Mouse (Mus musculus): ENCODE measurements around the gene Ranbp6. TPM values are rescaled to one million over a fixed set of nuclear protein-coding genes. Genes with fewer than 3 reads are reported as not detected.

Ranbp6 gene
- 0.60 TPM in 1 of 2 replicates, not detected in the other for polyA plus RNA-seq (2012; ENCODE audit: insufficient read depth, low replicate concordance)

GRCm38 (mm10) chr19:29812581-29813460 lies at the start of gene Ranbp6:
Ranbp6 (minus strand) TSS chr19:29812974.
- H3K4me3 ChIP-seq (replicated peaks), result peak within 1 kb of the TSS; percentile 92
- peaks cover 43% of the 10 kb centered on the region for H3K4me1 ChIP-seq
- peaks cover 29% of the 10 kb centered on the region for H3K36me3 ChIP-seq (replicated peaks; ENCODE audit: low read length)
- H3K27me3 ChIP-seq (replicated peaks), result no peaks in the 10 kb centered on the region
- no peaks in the 10 kb centered on the region for H3K9me3 ChIP-seq
- no peak for TF ChIP-seq FLI1 (IDR thresholded peaks at IDR 0.05; ENCODE audit: low read length)
- TF ChIP-seq GATA1 (IDR thresholded peaks at IDR 0.05; ENCODE audit: borderline replicate concordance, low read length), result no peak

- H3K4me1 ChIP-seq, result no peaks in the 10 kb centered on the region
- no peak overlapping the region for H3K4me3 ChIP-seq (replicated peaks)
- H3K36me3 ChIP-seq (replicated peaks; ENCODE audit: low read length), result no peaks in the 10 kb centered on the region
- TF ChIP-seq GATA1 (IDR thresholded peaks at IDR 0.05; ENCODE audit: borderline replicate concordance, low read length), result no peak
- TF ChIP-seq FLI1 (IDR thresholded peaks at IDR 0.05; ENCODE audit: low read length), result no peak
- no peaks in the 10 kb centered on the region for H3K9me3 ChIP-seq
- H3K27me3 ChIP-seq (replicated peaks), result peaks cover 4% of the 10 kb centered on the region
These were observed 48.0 kb upstream of the Ranbp6 start for GRCm38 (mm10) chr19:29860816-29861215.

DNA sequence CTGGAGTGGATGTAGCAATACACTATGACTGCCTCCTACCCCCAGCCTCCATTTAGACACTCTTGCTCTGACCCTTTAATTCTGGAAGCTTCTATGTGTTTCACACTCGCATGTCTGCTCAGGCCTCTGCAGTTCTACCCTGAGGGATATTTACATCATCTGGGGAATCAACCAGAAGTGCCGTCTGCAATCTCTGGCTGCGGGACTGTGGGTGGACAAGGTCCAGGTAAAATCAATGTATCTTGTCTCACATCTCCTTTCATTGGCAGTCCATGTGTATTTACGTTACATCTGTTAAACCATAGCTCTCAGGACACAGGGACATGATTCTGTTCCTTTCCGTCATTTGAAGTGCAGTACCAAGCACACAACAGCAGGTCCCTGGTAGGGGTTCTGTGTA lies 44.5 kb upstream of the Ranbp6 start:
- peaks cover 4% of the 10 kb centered on the region for H3K27me3 ChIP-seq (replicated peaks)
- H3K36me3 ChIP-seq (replicated peaks; ENCODE audit: low read length), result no peaks in the 10 kb centered on the region
- H3K4me1 ChIP-seq, result no peaks in the 10 kb centered on the region
- TF ChIP-seq GATA1 (IDR thresholded peaks at IDR 0.05; ENCODE audit: borderline replicate concordance, low read length), result no peak
- H3K4me3 ChIP-seq (replicated peaks), result no peak overlapping the region
- H3K9me3 ChIP-seq, result no peaks in the 10 kb centered on the region

DNA sequence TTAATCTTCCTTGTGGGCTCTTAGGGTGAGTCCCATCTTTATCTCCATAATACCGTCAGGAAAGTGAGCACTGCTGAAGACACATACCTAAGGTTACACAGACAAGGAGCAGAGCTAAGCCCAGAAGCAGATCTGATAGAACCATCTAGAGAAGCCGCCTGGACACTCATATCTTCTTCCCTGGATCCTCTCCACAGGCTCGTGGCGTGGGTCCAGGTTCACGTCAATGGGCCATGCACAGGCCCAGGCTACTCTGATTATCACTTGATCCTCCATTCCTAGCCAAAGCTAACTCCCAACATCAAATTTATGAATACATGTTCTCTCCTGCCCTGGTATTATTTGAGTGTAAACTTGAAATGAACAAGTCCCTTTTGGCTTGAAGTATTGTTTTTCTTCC lies 40.9 kb upstream of the Ranbp6 start:
- H3K36me3 ChIP-seq (replicated peaks; ENCODE audit: low read length), result no peaks in the 10 kb centered on the region
- TF ChIP-seq GATA1 (IDR thresholded peaks at IDR 0.05; ENCODE audit: borderline replicate concordance, low read length) (no peak), FLI1 (IDR thresholded peaks at IDR 0.05; ENCODE audit: low read length) (no peak)
- no peaks in the 10 kb centered on the region for H3K9me3 ChIP-seq
- no peak overlapping the region for H3K4me3 ChIP-seq (replicated peaks)
- H3K27me3 ChIP-seq (replicated peaks), result peaks cover 6% of the 10 kb centered on the region
- peaks cover 18% of the 10 kb centered on the region for H3K4me1 ChIP-seq

DNA sequence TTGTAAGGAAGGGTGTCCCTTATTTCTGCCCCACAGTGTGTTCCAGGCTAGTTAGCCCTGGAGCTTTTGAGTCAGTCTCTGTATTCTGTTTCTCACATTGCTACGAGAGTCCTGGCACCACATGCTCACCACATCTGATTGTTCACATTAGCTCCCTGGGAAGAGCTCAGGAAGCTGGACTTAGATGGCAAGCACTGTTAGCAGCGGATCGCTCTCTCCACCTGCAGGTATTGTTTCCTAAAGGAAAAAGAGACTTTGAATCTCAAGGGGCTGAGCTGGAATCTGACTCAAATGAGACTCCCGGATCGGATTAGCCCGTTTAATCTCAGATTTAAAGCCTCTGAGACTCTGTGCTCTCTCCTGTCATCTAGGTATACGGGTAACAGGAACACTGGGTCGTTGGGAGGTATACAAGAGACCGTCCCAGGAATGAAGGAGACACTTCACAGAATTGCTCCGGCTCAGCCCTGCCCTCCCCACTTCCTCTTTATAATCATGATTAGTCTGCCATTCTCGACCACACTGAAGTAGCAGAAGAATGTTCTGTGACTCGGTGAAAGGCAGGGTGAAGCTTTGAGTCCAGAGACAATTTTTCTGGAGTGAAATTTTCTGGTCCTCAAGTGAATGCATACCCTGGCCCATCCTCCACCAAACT lies 38.4 kb upstream of the Ranbp6 start:
- peak overlapping the region; percentile 72 for H3K4me3 ChIP-seq (replicated peaks)
- peaks cover 18% of the 10 kb centered on the region for H3K4me1 ChIP-seq
- H3K9me3 ChIP-seq, result no peaks in the 10 kb centered on the region
- peaks cover 3% of the 10 kb centered on the region for H3K27me3 ChIP-seq (replicated peaks)
- TF ChIP-seq FLI1 (IDR thresholded peaks at IDR 0.05; ENCODE audit: low read length), result no peak
- TF ChIP-seq GATA1 (IDR thresholded peaks at IDR 0.05; ENCODE audit: borderline replicate concordance, low read length), result no peak
- H3K36me3 ChIP-seq (replicated peaks; ENCODE audit: low read length), result no peaks in the 10 kb centered on the region

DNA sequence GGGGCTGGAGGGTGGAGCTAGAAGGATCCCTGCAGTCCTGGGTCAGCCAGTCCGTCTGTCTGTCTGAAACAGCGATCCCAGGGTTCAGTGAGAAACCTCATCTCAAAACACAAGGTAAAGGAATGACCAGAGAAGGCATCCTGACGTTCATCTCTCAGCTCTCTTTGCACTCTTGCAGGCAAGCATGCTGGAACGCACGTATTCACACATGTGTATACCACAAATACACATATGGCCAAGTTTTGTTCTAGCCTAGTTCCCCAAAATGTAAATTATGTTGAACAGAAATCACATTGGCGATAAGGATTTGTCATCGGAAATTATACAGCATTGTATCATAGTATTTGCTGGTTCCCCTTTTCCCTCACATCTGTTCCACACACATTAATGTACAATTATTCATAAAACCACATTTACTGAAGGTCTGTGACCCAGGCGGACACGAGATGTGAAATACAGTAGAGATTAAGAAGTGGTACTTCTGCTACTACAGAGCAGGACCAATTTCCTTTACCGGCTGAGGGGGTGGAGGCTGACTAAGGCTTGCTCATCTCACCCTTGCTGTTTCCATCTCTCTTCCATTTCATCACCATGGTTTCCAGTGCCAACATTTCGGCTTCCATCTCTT lies 37.3 kb upstream of the Ranbp6 start:
- TF ChIP-seq GATA1 (IDR thresholded peaks at IDR 0.05; ENCODE audit: borderline replicate concordance, low read length) (no peak), FLI1 (IDR thresholded peaks at IDR 0.05; ENCODE audit: low read length) (no peak)

GRCm38 (mm10) chr19:29844036-29844661 lies 31.4 kb upstream of the Ranbp6 start:
- no peak overlapping the region for H3K4me3 ChIP-seq (replicated peaks)
- TF ChIP-seq GATA1 (IDR thresholded peaks at IDR 0.05; ENCODE audit: borderline replicate concordance, low read length) (no peak), FLI1 (IDR thresholded peaks at IDR 0.05; ENCODE audit: low read length) (no peak)

More for the DNA sequence above, 37.3 kb upstream of the Ranbp6 start:
- no peak overlapping the region for H3K4me3 ChIP-seq (replicated peaks)
- no peaks in the 10 kb centered on the region for H3K36me3 ChIP-seq (replicated peaks; ENCODE audit: low read length)
- H3K9me3 ChIP-seq, result no peaks in the 10 kb centered on the region
- peaks cover 3% of the 10 kb centered on the region for H3K27me3 ChIP-seq (replicated peaks)
- H3K4me1 ChIP-seq, result peaks cover 18% of the 10 kb centered on the region

GRCm38 (mm10) chr19:29843641-29844035 lies 30.9 kb upstream of the Ranbp6 start:
- Histone ChIP-seq H3K4me3 (replicated peaks) (no peak overlapping the region), H3K36me3 (replicated peaks; ENCODE audit: low read length) (no peaks in the 10 kb centered on the region), H3K9me3 (no peaks in the 10 kb centered on the region; the same call in 1 of the 2 replicates), H3K27me3 (replicated peaks) (no peaks in the 10 kb centered on the region), H3K4me1 (no peaks in the 10 kb centered on the region)
- TF ChIP-seq FLI1 (IDR thresholded peaks at IDR 0.05; ENCODE audit: low read length), result no peak
- TF ChIP-seq GATA1 (IDR thresholded peaks at IDR 0.05; ENCODE audit: borderline replicate concordance, low read length), result no peak

More at GRCm38 (mm10) chr19:29844036-29844661, 31.4 kb upstream of the Ranbp6 start:
- no peaks in the 10 kb centered on the region for H3K27me3 ChIP-seq (replicated peaks)
- H3K9me3 ChIP-seq, result no peaks in the 10 kb centered on the region; the same call in 1 of the 2 replicates
- H3K4me1 ChIP-seq, result no peaks in the 10 kb centered on the region
- H3K36me3 ChIP-seq (replicated peaks; ENCODE audit: low read length), result no peaks in the 10 kb centered on the region

DNA sequence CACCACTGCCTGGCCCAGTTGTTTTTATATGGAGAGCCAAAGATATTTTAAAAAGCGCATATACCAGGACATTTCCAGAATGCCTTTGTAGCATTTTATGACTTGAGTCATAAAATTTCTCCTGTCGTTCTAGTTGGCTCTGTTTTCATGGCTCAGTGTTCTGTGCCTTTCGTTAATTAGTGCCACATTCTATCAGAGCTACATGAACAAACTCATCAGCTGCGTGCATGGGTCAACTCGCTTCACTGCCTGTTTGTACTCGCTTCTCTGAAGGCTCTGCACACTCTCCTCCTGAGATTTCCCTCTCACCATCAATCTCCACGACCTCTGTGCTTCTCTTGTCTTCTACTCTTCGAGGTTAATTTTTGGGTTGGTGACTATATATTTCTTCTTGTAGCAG lies 30.2 kb upstream of the Ranbp6 start:
- Histone ChIP-seq H3K4me1 (no peaks in the 10 kb centered on the region), H3K27me3 (replicated peaks) (no peaks in the 10 kb centered on the region), H3K36me3 (replicated peaks; ENCODE audit: low read length) (no peaks in the 10 kb centered on the region), H3K4me3 (replicated peaks) (no peak overlapping the region), H3K9me3 (peaks cover 3% of the 10 kb centered on the region; the same call in 1 of the 2 replicates)
- TF ChIP-seq FLI1 (IDR thresholded peaks at IDR 0.05; ENCODE audit: low read length) (no peak), GATA1 (IDR thresholded peaks at IDR 0.05; ENCODE audit: borderline replicate concordance, low read length) (no peak)
